Mouse (Mus musculus) layer of hippocampus, adult 9-10 months (tissue): ENCODE measurements around the gene Apol7a.

ENCODE experiments used
- DNase-seq: peaks from one replicate; pipeline ENCODE4 v3.0.0; 2022; ENCODE audit warnings: low spot score

Gene Apol7a

GRCm38 (mm10) chr15:77344127-77345125 is 54.5 kb downstream of the Apol7a start:
- no peak for DNase-seq

- DNase-seq: no peak
Measured at GRCm38 (mm10) chr15:77343527-77344091, 55.3 kb downstream of the Apol7a start.

DNA sequence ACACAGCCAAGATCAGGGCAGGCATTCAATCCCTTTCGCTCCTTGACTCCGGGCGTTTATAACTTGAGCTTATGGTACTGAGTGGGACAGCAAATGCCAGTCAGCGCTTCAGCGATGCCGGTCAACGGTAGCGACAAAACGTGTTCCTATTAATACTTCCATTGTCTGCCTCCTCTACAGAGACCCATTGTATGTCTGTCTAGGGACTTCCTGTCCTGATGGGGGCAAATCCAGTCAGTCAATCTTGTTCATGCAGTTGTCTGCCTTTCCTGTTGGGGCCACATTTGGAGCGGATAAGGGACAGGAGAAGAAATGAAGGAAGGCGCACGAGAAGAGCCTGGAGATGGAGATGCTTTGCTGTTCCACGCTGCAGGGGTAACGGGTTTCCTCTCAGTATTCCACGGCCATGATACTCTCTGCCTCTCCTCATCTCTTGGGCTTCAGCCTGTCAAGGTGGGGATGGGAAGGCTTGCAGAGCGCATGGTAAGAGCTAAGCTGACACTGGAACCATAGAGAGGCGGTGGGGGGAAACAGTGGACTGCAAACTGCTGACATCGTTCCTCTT is 55.9 kb downstream of the Apol7a start:
- DNase-seq: no peak

GRCm38 (mm10) chr15:77342005-77342404 is 56.9 kb downstream of the Apol7a start:
- DNase-seq: no peak

DNA sequence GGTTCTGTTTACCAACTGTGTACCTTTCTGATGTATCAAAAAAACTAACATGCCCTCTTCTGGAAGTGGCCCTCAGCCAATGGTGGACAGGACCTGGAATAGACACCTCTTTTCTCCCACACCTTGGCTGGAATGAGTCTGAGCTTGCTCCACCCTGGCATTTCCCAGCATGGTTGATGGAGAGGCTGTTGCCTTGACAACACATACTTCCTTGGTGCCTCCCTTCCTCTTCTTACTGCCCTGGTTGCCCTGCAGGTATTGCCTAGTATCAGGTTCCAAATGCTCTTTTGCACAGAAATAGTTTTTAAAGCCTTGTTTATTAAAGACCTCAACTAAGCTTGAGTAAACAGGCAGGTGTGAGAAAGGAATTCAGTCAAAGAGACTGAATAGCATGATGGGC is 58.3 kb downstream of the Apol7a start:
- DNase-seq: no peak

DNA sequence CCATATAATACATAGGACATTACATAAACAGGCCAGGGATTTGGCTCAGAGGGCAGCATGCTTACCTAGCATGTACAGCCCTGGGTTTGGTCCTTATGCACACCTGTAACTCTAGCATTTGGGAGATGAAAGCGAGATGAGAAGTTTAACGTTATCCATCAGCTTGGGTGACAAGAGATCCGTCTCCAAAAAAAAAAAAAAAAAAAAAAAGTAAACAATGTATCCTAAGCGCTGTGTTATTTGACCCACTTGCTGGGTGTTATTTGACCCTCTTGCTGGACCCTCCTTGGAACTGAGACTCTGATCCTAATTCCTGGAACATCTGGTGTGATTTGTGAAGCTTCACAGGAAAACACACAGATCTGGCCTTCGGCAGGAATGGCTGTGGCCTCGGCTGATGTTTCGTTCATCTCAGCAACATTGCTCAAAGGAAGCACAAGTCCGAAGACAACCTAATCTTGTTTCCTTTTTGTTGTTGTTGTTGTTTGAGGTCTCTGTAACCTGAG is 59.9 kb downstream of the Apol7a start:
- DNase-seq: no peak

GRCm38 (mm10) chr15:77338451-77338850 is 60.5 kb downstream of the Apol7a start:
- DNase-seq: no peak
